ENCODE assay signal across 15 mouse cellular contexts in the genomic region with DNA sequence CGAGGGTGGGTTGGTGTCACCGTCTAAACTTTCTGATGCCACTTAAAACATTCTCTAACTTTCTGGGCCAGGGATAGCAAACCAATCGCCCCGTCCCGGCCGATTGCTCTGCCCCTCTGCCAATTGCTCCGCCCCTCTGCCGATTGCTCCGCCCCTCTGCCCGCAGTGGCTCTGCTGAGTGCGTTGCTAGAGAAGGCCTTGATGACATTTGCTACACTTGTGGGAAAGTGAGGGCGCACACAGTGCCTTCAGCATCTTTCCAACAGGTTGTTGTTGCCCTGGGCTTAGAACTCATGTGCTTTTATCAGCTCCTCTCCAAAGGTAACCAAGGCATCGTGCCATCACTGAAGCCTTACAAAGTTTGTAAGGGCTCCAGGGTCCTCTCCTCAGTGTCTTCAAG. TPM values are rescaled to one million over a fixed set of nuclear protein-coding genes. Genes with fewer than 3 reads are reported as not detected.
DNase-seq lines count a peak whose midpoint lies in the region; ATAC-seq and TF ChIP-seq lines count a peak whose summit lies in the region.
"Had no signal": no experiment of that assay in that cellular context is flagged by ENCODE, and none has a peak within 500 bp of the region (broad histone marks: within the 10 kb centered on the region; RNA-seq: fewer than 3 reads in every experiment).

No protein-coding gene starts in this region.

- H3K4me2 ChIP-seq in lung, embryonic 15.5 days, result 0 out of 2 replicates have a peak overlapping the region, but pooled peaks have one; percentile 10
- no peak overlapping the region for H3K4me2 ChIP-seq in hindbrain, postnatal 0 days (ENCODE audit: low read depth, low read length)

- H3K9ac ChIP-seq in lung, embryonic 15.5 days, result no peak overlapping the region
- no peak overlapping the region for H3K9ac ChIP-seq in ES-E14 (ENCODE audit: insufficient read depth, low read depth, low read length, poor library complexity, severe bottlenecking)
- H3K9ac ChIP-seq in hindbrain, postnatal 0 days (replicated peaks; ENCODE audit: low read length), result no peak overlapping the region

- H3K27ac ChIP-seq in lung, embryonic 15.5 days, result no peak overlapping the region
- H3K27ac ChIP-seq in ES-E14 (ENCODE audit: insufficient read depth, low read depth, low read length, poor library complexity, severe bottlenecking), result no peak overlapping the region
- no peak overlapping the region for H3K27ac ChIP-seq in hindbrain, postnatal 0 days
- H3K27ac ChIP-seq: macrophage had no signal

- no peak for TF ChIP-seq CTCF in lung, adult 2 months (IDR thresholded peaks at IDR 0.05; ENCODE audit: insufficient read depth, low read length)
- TF ChIP-seq CTCF in hindbrain, postnatal 0 days (IDR thresholded peaks at IDR 0.05; ENCODE audit: low read depth), result no peak

- 0 out of 2 replicates have a peak, but pooled peaks cover 2% of the 10 kb centered on the region for H3K9me3 ChIP-seq in lung, embryonic 15.5 days
- H3K9me3 ChIP-seq in ES-E14 (ENCODE audit: control insufficient read depth, insufficient read depth, low read depth, low read length), result no peaks in the 10 kb centered on the region
- peaks cover 3% of the 10 kb centered on the region; the same call in 1 of the 2 replicates for H3K9me3 ChIP-seq in hindbrain, postnatal 0 days (ENCODE audit: low read length)

- peaks cover 8% of the 10 kb centered on the region; the same call in 1 of the 2 replicates for H3K27me3 ChIP-seq in lung, embryonic 15.5 days
- no peaks in the 10 kb centered on the region for H3K27me3 ChIP-seq in hindbrain, postnatal 0 days (ENCODE audit: insufficient read depth, low read length)

- 23% methylated on average over 13 of the region's 13 CpGs for WGBS in lung, embryonic 15.5 days
- WGBS in lung, adult 2 months, result 26% methylated on average over 13 of the region's 13 CpGs
- 19% methylated on average over 13 of the region's 13 CpGs for WGBS in hindbrain, postnatal 0 days

- in situ Hi-C loops in ES-E14 (cut with MboI; ENCODE audit: low sequenced_read_pairs in 2 of 2, unreplicated experiment in 2 of 2), result no loop called here

- no peaks in the 10 kb centered on the region for H3K4me1 ChIP-seq in lung, embryonic 15.5 days
- H3K4me1 ChIP-seq in lung, adult 2 months (ENCODE audit: control insufficient read depth, insufficient read depth, low read length), result no peaks in the 10 kb centered on the region
- peaks cover 0 to 7% of the 10 kb centered on the region in 2 experiments; a peak in 1 of 4 replicates for H3K4me1 ChIP-seq in ES-E14 (ENCODE audit: control insufficient read depth in 2 of 2, insufficient read depth in 2 of 2, low read length in 2 of 2, poor library complexity in 1 of 2)
- H3K4me1 ChIP-seq in hindbrain, postnatal 0 days (ENCODE audit: insufficient read depth, low read length), result no peaks in the 10 kb centered on the region

- no peaks in the 10 kb centered on the region for H3K36me3 ChIP-seq in lung, embryonic 15.5 days
- H3K36me3 ChIP-seq in ES-E14 (ENCODE audit: control insufficient read depth, insufficient read depth, low read length, poor library complexity, severe bottlenecking), result no peaks in the 10 kb centered on the region
- no peaks in the 10 kb centered on the region for H3K36me3 ChIP-seq in hindbrain, postnatal 0 days (ENCODE audit: insufficient read depth, low read length)

- no peak for DNase-seq in lung, adult 2 months
- DNase-seq in ES-E14 (ENCODE audit: low read depth, low spot score), result no peak
- DNase-seq in hindbrain, postnatal 0 days (ENCODE audit: low spot score), result no peak
- DNase-seq in heart, adult 8-10 months (ENCODE audit: low spot score), result no peak
- no peak for DNase-seq in thymus, postnatal 14 days
- DNase-seq: cerebellum, adult 11 months; heart, postnatal 14 days; kidney, postnatal 25 days; thymus, adult 2 months had no signal

- no peak for ATAC-seq in lung, embryonic 15.5 days (ENCODE audit: borderline replicate concordance, extremely low read depth, low FRiP score, low TSS enrichment)
- ATAC-seq in erythroid progenitor cell, adult 5-6 weeks (replicated peaks; ENCODE audit: low FRiP score, poor library complexity, severe bottlenecking), result peak; percentile 77
- peak; percentile 55 for ATAC-seq in megakaryocyte progenitor cell, adult 5-6 weeks (replicated peaks; ENCODE audit: poor library complexity)
- no peak for ATAC-seq in hindbrain, postnatal 0 days

- TF ChIP-seq POLR2A in lung, adult 2 months (IDR thresholded peaks at IDR 0.05; ENCODE audit: borderline replicate concordance, extremely low read depth, low read depth, low read length), result no peak

- no peak overlapping the region for H3K4me3 ChIP-seq in lung, embryonic 15.5 days
- no peak overlapping the region for H3K4me3 ChIP-seq in lung, adult 2 months (replicated peaks; ENCODE audit: extremely low read depth, low read depth, low read length)
- H3K4me3 ChIP-seq in ES-E14 (ENCODE audit: insufficient read depth in 1 of 2, low read depth in 1 of 2, low read length in 2 of 2, poor library complexity in 1 of 2, severe bottlenecking in 1 of 2), result peak overlapping the region; percentile 11 to 29; a peak in 2 of 4 replicates
- no peak overlapping the region for H3K4me3 ChIP-seq in hindbrain, postnatal 0 days (ENCODE audit: low read length)
- H3K4me3 ChIP-seq: myocyte had no signal

TF ChIP-seq in ES-E14, 5 proteins besides CTCF, POLR2A, EP300 and RAD21:
- TF ChIP-seq HCFC1 (IDR thresholded peaks at IDR 0.05; ENCODE audit: borderline replicate concordance, insufficient read depth, low read length), result no peak
- TF ChIP-seq ZC3H11A (IDR thresholded peaks at IDR 0.05; ENCODE audit: borderline replicate concordance, low read depth, low read length), result no peak
- no peak for TF ChIP-seq CHD2 (IDR thresholded peaks at IDR 0.05; ENCODE audit: low read depth, low read length)
- no peak for TF ChIP-seq MAFK (IDR thresholded peaks at IDR 0.05; ENCODE audit: insufficient read depth, low read depth, low read length)
- TF ChIP-seq ZNF384 (IDR thresholded peaks at IDR 0.05; ENCODE audit: low read depth, low read length), result no peak
TF ChIP-seq in ES-E14: peak in this region for 0.

RNA-seq across cellular contexts. Expression of gene Cela1, which starts 2.5 kb away (rescaled TPM):
- polyA plus RNA-seq in lung, embryonic 15.5 days (2015; fragmentation: Nextera tagmentation; extraction: Ambion mirVana), result 2.5 and 2.9 TPM in 2 replicates
- polyA plus RNA-seq in lung, adult 2 months (2012; rRNA removed), result 4.7 and 17.3 TPM in 2 replicates
- 2.4 and 3.3 TPM in 2 replicates for total RNA-seq in ES-E14 (2012; rRNA removed)
- 56.2 and 77.8 TPM in 2 replicates for total RNA-seq in erythroid progenitor cell, adult 5-6 weeks (2015; ENCODE audit: low replicate concordance)
- total RNA-seq in erythroid progenitor cell, adult 5-6 weeks (2017; ENCODE audit: low replicate concordance), result 26.6 and 30.5 TPM in 2 replicates
- total RNA-seq in megakaryocyte progenitor cell, adult 5-6 weeks (2015), result 12.2 and 28.8 TPM in 2 replicates
- total RNA-seq in megakaryocyte progenitor cell, adult 5-6 weeks (2017), result 5.2 and 10.8 TPM in 2 replicates
- 1.8 and 4.7 TPM in 2 replicates for total RNA-seq in hindbrain, postnatal 0 days (2014; rRNA removed)
- polyA plus RNA-seq in hindbrain, postnatal 0 days (2015; fragmentation: Nextera tagmentation; extraction: Ambion mirVana), result 2.4 and 3.1 TPM in 2 replicates
- total RNA-seq in heart, adult 8-10 months (2022), result 1 to 10 TPM; 1.1 to 2.0 (median 1.5) TPM

RNA-seq across cellular contexts. Expression of gene Bin2, which starts 15.9 kb away (rescaled TPM):
- 3.8 and 7.3 TPM in 2 replicates for polyA plus RNA-seq in lung, embryonic 15.5 days (2015; fragmentation: Nextera tagmentation; extraction: Ambion mirVana)
- 19.1 and 23.9 TPM in 2 replicates for polyA plus RNA-seq in lung, adult 2 months (2012; rRNA removed)
- total RNA-seq in ES-E14 (2012; rRNA removed), result 7.9 and 12.5 TPM in 2 replicates
- 29.8 and 50.5 TPM in 2 replicates for total RNA-seq in erythroid progenitor cell, adult 5-6 weeks (2015; ENCODE audit: low replicate concordance)
- total RNA-seq in erythroid progenitor cell, adult 5-6 weeks (2017; ENCODE audit: low replicate concordance), result 18.3 and 37.0 TPM in 2 replicates
- total RNA-seq in megakaryocyte progenitor cell, adult 5-6 weeks (2015), result 129 and 133 TPM in 2 replicates
- total RNA-seq in megakaryocyte progenitor cell, adult 5-6 weeks (2017), result 98.9 and 105 TPM in 2 replicates
- total RNA-seq in hindbrain, postnatal 0 days (2014; rRNA removed), result 0.61 and 0.63 TPM in 2 replicates
- polyA plus RNA-seq in hindbrain, postnatal 0 days (2015; fragmentation: Nextera tagmentation; extraction: Ambion mirVana), result 1.1 and 1.4 TPM in 2 replicates
- total RNA-seq in heart, adult 8-10 months (2022), result 1 to 10 TPM in 2 of 4 experiments, under 1 TPM in 2; 0.84 to 2.6 (median 1.1) TPM
- polyA plus RNA-seq: C2C12, myocyte had no signal

RNA-seq across cellular contexts. Expression of gene Galnt6, which starts 43.9 kb away (rescaled TPM):
- polyA plus RNA-seq in lung, embryonic 15.5 days (2015; fragmentation: Nextera tagmentation; extraction: Ambion mirVana), result 0.53 and 0.61 TPM in 2 replicates
- 3.8 and 4.0 TPM in 2 replicates for polyA plus RNA-seq in lung, adult 2 months (2012; rRNA removed)
- 18.2 and 39.0 TPM in 2 replicates for total RNA-seq in ES-E14 (2012; rRNA removed)
- 1.3 and 3.6 TPM in 2 replicates for total RNA-seq in erythroid progenitor cell, adult 5-6 weeks (2015; ENCODE audit: low replicate concordance)
- total RNA-seq in erythroid progenitor cell, adult 5-6 weeks (2017; ENCODE audit: low replicate concordance), result 4.4 and 5.4 TPM in 2 replicates
- total RNA-seq in megakaryocyte progenitor cell, adult 5-6 weeks (2015), result 11.7 and 11.9 TPM in 2 replicates
- 28.0 and 29.8 TPM in 2 replicates for total RNA-seq in megakaryocyte progenitor cell, adult 5-6 weeks (2017)
- total RNA-seq in hindbrain, postnatal 0 days (2014; rRNA removed), result 0.25 and 0.37 TPM in 2 replicates
- polyA plus RNA-seq in hindbrain, postnatal 0 days (2015; fragmentation: Nextera tagmentation; extraction: Ambion mirVana), result 0.34 TPM in 2 replicates
- under 1 TPM; 0.54 to 0.86 (median 0.64) TPM for total RNA-seq in heart, adult 8-10 months (2022)

RNA-seq across cellular contexts. Expression of gene Smagp, which starts 48.5 kb away (rescaled TPM):
- polyA plus RNA-seq in lung, embryonic 15.5 days (2015; fragmentation: Nextera tagmentation; extraction: Ambion mirVana), result 14.4 and 15.2 TPM in 2 replicates
- 102 and 115 TPM in 2 replicates for polyA plus RNA-seq in lung, adult 2 months (2012; rRNA removed)
- total RNA-seq in ES-E14 (2012; rRNA removed), result 20.0 and 27.3 TPM in 2 replicates
- 3.6 TPM in 1 of 2 replicates, not detected in the other for total RNA-seq in erythroid progenitor cell, adult 5-6 weeks (2015; ENCODE audit: low replicate concordance)
- 2.6 TPM in 1 of 2 replicates, not detected in the other for total RNA-seq in erythroid progenitor cell, adult 5-6 weeks (2017; ENCODE audit: low replicate concordance)
- total RNA-seq in megakaryocyte progenitor cell, adult 5-6 weeks (2015), result 0.64 and 1.1 TPM in 2 replicates
- 0.71 TPM in 1 of 2 replicates, not detected in the other for total RNA-seq in megakaryocyte progenitor cell, adult 5-6 weeks (2017)
- total RNA-seq in hindbrain, postnatal 0 days (2014; rRNA removed), result 2.7 and 5.8 TPM in 2 replicates
- polyA plus RNA-seq in hindbrain, postnatal 0 days (2015; fragmentation: Nextera tagmentation; extraction: Ambion mirVana), result 3.3 and 4.3 TPM in 2 replicates
- 10 to 100 TPM; 10.9 to 20.2 (median 11.9) TPM for total RNA-seq in heart, adult 8-10 months (2022)

Comparison
In these comparisons a context has a peak if more than half of its experiments do, and no peak if none do; other contexts are left out.
1. ATAC-seq: peak in erythroid progenitor cell, adult 5-6 weeks (single experiment) and megakaryocyte progenitor cell, adult 5-6 weeks (single experiment); none in lung, embryonic 15.5 days (single experiment) and hindbrain, postnatal 0 days (single experiment).
2. H3K4me3 ChIP-seq: peak in ES-E14 (2 of 2); none in lung, embryonic 15.5 days (single experiment), lung, adult 2 months (single experiment) and hindbrain, postnatal 0 days (single experiment).